Mouse (Mus musculus): ENCODE measurements around the gene Cyp39a1.
A peak's percentile ranks its signal among the peaks of the same experiment; 100 is the strongest.

DNA sequence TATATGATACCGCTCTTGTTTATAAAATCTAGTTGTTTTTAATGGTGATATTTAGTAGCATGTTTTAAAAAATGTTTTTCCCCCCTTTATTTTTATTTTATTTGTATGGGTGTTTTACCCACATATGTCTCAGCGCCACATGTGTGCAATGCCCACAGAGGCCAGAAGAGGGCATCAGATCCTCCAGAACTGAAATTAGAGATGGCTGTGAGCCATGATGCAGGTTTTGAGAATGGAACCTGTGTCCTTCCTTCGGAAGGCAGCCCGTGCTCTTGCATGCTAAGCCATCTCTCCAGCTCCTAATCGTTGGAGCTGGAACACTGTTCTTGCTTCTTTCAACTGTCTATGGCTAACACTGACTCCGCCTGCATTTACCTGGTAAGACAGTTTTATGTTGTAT is 33.8 kb downstream of the Cyp39a1 start:
- TF ChIP-seq CTCF (IDR thresholded peaks at IDR 0.05): peak; percentile 84
- TF ChIP-seq EP300 (IDR thresholded peaks at IDR 0.05): no peak
